Mouse (Mus musculus): ENCODE measurements around the gene Nav2. TPM values are rescaled to one million over a fixed set of nuclear protein-coding genes. Genes with fewer than 3 reads are reported as not detected.

Nav2 gene
- polyA plus RNA-seq, 1 experiment from 2014 or later: 22.5 TPM

GRCm38 (mm10) chr7:49347338-49348272 is 439.1 kb downstream of the Nav2 start:
- no peak overlapping the region for H3K9ac ChIP-seq (replicated peaks; ENCODE audit: low read length)
- no peak for DNase-seq
- H3K4me3 ChIP-seq (replicated peaks; ENCODE audit: low read depth, low read length): no peak overlapping the region
- H3K4me2 ChIP-seq (ENCODE audit: low read length): no peak overlapping the region
- no peak overlapping the region; the same call in 1 of the 2 replicates for H3K27ac ChIP-seq (replicated peaks; ENCODE audit: low read depth, low read length)
- ATAC-seq (ENCODE audit: low FRiP score, low TSS enrichment): no peak
- H3K4me1 ChIP-seq (ENCODE audit: control insufficient read depth, insufficient read depth, low read length): peaks cover 24% of the 10 kb centered on the region
- H3K27me3 ChIP-seq (ENCODE audit: control insufficient read depth, insufficient read depth, low read length): no peaks in the 10 kb centered on the region
- 33% methylated on average over 16 of the region's 16 CpGs for WGBS
- no peaks in the 10 kb centered on the region for H3K9me3 ChIP-seq (ENCODE audit: control insufficient read depth, low read length)
- H3K36me3 ChIP-seq (ENCODE audit: control insufficient read depth, insufficient read depth, low read length): no peaks in the 10 kb centered on the region

- no peak for DNase-seq
- WGBS: 19% methylated on average over 2 of the region's 2 CpGs
- H3K9me3 ChIP-seq (ENCODE audit: control insufficient read depth, low read length): no peaks in the 10 kb centered on the region
- H3K27ac ChIP-seq (replicated peaks; ENCODE audit: low read depth, low read length): no peak overlapping the region
- H3K9ac ChIP-seq (replicated peaks; ENCODE audit: low read length): no peak overlapping the region
- H3K36me3 ChIP-seq (ENCODE audit: control insufficient read depth, insufficient read depth, low read length): no peaks in the 10 kb centered on the region
- H3K4me2 ChIP-seq (ENCODE audit: low read length): no peak overlapping the region
- H3K4me1 ChIP-seq (ENCODE audit: control insufficient read depth, insufficient read depth, low read length): peaks cover 15% of the 10 kb centered on the region; the same call in 1 of the 2 replicates
- ATAC-seq (ENCODE audit: low FRiP score, low TSS enrichment): no peak
- H3K27me3 ChIP-seq (ENCODE audit: control insufficient read depth, insufficient read depth, low read length): no peaks in the 10 kb centered on the region
- H3K4me3 ChIP-seq (replicated peaks; ENCODE audit: low read depth, low read length): no peak overlapping the region
Observed at GRCm38 (mm10) chr7:49348636-49349035, 440.1 kb downstream of the Nav2 start.

DNA sequence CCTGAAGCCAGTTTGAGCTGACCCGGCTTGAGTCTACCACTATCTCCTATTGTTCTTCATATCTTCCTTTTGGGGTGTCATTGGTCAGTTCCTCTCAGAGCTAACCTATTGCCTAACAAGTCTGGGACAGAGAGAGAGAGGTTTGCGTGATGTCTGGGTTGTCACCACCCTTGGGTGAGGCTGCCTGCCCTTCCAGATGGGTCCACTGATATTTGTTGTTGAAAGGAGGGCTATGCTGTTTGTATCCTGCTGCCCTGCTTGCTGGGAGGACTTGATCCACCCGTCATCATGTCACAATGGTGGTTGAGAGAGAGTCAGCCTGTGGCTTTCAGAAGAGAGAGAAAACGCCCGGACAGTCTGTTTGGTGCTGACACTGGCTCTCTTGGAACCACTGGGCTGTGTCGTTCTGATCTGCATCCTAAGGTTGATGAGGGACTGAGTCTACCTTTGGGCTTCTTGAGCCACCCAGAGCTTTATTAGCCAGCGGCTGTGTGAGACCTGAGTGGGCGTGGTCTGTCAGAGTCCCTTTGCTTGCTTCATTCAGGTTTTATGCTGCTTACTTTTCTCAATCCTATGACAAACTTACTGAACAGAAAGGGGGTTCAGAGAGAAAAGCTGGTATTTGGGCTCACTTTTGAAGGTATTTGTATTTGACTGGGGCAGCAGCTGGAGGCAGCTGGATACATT is 441.9 kb downstream of the Nav2 start:
- H3K27ac ChIP-seq (replicated peaks; ENCODE audit: low read depth, low read length): no peak overlapping the region
- H3K4me3 ChIP-seq (replicated peaks; ENCODE audit: low read depth, low read length): no peak overlapping the region
- no peaks in the 10 kb centered on the region for H3K27me3 ChIP-seq (ENCODE audit: control insufficient read depth, insufficient read depth, low read length)
- no peak overlapping the region for H3K9ac ChIP-seq (replicated peaks; ENCODE audit: low read length)
- DNase-seq: no peak
- H3K4me1 ChIP-seq (ENCODE audit: control insufficient read depth, insufficient read depth, low read length): peaks cover 16% of the 10 kb centered on the region; the same call in 1 of the 2 replicates
- no peaks in the 10 kb centered on the region for H3K36me3 ChIP-seq (ENCODE audit: control insufficient read depth, insufficient read depth, low read length)
- H3K9me3 ChIP-seq (ENCODE audit: control insufficient read depth, low read length): no peaks in the 10 kb centered on the region
- no peak for ATAC-seq (ENCODE audit: low FRiP score, low TSS enrichment)
- no peak overlapping the region for H3K4me2 ChIP-seq (ENCODE audit: low read length)
- 77% methylated on average over 8 of the region's 8 CpGs for WGBS

DNA sequence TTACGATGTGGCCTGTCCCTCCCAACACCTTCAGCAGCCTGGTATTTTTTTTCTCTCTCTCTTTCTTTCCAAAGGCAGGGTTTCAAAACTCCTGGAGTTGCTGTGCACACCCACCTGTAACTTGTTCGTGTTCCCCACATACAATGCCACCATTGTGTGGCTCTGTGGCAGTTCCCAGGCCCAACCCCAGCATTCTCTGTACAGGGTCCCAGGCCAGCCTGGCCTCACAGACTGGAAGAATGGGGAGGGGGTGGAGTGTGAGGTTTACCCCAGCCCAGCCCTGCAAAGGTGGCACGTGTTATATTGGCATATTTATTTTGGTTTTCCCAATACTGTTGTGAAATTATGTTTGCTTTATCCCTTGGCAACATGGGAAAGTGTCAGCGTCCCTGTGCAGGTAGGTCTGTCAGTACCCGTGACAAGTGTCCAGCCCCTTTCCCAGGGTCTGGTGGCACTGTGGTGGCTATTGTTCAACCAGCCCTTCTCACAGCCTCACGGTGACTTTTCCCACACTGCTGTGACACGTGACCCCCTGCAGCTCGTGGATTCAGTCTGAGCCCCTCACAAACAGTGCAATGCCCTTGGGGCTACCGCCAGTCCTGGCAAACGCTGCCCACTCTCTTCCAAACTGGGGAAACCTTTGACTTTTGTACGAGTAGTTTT is 443.2 kb downstream of the Nav2 start:
- WGBS: 30% methylated on average over 11 of the region's 11 CpGs
- H3K4me2 ChIP-seq (ENCODE audit: low read length): no peak overlapping the region
- no peak; the same call in 1 of the 2 replicates for ATAC-seq (ENCODE audit: low FRiP score, low TSS enrichment)

GRCm38 (mm10) chr7:49357441-49358165 is 449.1 kb downstream of the Nav2 start:
- Histone ChIP-seq H3K4me1 (ENCODE audit: control insufficient read depth, insufficient read depth, low read length) (peaks cover 10% of the 10 kb centered on the region; the same call in 1 of the 2 replicates), H3K9ac (replicated peaks; ENCODE audit: low read length) (no peak overlapping the region), H3K4me2 (ENCODE audit: low read length) (no peak overlapping the region), H3K27me3 (ENCODE audit: control insufficient read depth, insufficient read depth, low read length) (no peaks in the 10 kb centered on the region), H3K36me3 (ENCODE audit: control insufficient read depth, insufficient read depth, low read length) (no peaks in the 10 kb centered on the region), H3K27ac (replicated peaks; ENCODE audit: low read depth, low read length) (no peak overlapping the region), H3K4me3 (replicated peaks; ENCODE audit: low read depth, low read length) (no peak overlapping the region), H3K9me3 (ENCODE audit: control insufficient read depth, low read length) (no peaks in the 10 kb centered on the region)
- no peak for DNase-seq
- no peak for ATAC-seq (ENCODE audit: low FRiP score, low TSS enrichment)
- WGBS: 82% methylated on average over 18 of the region's 18 CpGs

More for the DNA sequence above, 443.2 kb downstream of the Nav2 start:
- Histone ChIP-seq H3K4me1 (ENCODE audit: control insufficient read depth, insufficient read depth, low read length) (peaks cover 18% of the 10 kb centered on the region; the same call in 1 of the 2 replicates), H3K4me3 (replicated peaks; ENCODE audit: low read depth, low read length) (no peak overlapping the region), H3K36me3 (ENCODE audit: control insufficient read depth, insufficient read depth, low read length) (no peaks in the 10 kb centered on the region), H3K27me3 (ENCODE audit: control insufficient read depth, insufficient read depth, low read length) (no peaks in the 10 kb centered on the region), H3K27ac (replicated peaks; ENCODE audit: low read depth, low read length) (no peak overlapping the region), H3K9me3 (ENCODE audit: control insufficient read depth, low read length) (no peaks in the 10 kb centered on the region), H3K9ac (replicated peaks; ENCODE audit: low read length) (no peak overlapping the region)
- no peak for DNase-seq

DNA sequence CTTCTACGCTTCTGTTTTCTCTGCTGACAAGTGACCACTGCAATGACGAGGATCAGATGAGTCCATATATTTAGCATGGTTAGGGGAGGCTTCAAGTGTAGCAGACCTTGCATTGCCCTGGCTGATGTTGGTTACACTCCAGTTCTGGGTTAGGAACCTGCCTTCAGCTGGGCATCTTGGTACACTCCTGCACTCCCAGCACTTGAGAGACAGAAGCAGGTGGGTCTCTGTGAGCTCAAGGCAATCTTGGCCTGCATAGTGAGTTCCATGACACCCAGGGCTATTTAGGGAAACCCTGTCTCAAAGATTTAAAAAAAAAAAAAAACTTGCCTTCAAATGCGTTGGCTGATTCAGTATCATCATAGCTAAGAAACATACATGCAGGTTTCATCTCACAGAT is 450.6 kb downstream of the Nav2 start:
- Histone ChIP-seq H3K9ac (replicated peaks; ENCODE audit: low read length) (no peak overlapping the region), H3K27ac (replicated peaks; ENCODE audit: low read depth, low read length) (no peak overlapping the region), H3K4me2 (ENCODE audit: low read length) (no peak overlapping the region), H3K4me1 (ENCODE audit: control insufficient read depth, insufficient read depth, low read length) (peaks cover 10% of the 10 kb centered on the region; the same call in 1 of the 2 replicates), H3K9me3 (ENCODE audit: control insufficient read depth, low read length) (no peaks in the 10 kb centered on the region), H3K36me3 (ENCODE audit: control insufficient read depth, insufficient read depth, low read length) (no peaks in the 10 kb centered on the region), H3K4me3 (replicated peaks; ENCODE audit: low read depth, low read length) (no peak overlapping the region), H3K27me3 (ENCODE audit: control insufficient read depth, insufficient read depth, low read length) (no peaks in the 10 kb centered on the region)
- no peak for ATAC-seq (ENCODE audit: low FRiP score, low TSS enrichment)
- DNase-seq: no peak
- WGBS: 93% methylated on average over 3 of the region's 3 CpGs

DNA sequence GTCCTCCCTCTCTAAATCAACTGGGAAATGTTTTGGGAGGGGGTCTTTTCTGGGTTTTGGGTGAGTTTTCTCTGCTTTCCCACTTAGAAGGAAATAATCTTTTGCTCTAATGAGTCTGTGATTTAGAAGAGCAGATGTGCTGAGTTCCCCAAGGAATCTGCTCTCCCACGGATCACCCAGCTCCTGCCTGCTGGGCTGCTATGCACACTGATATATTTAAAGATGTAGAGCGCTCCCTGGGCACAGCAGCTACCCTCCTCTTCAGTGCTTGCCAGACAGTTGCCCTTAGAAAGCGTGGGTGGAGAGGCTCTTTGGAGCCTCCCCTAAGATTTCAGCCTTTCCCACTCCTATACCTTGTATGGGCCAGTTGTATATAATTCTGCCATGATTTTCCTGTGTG is 452.1 kb downstream of the Nav2 start:
- 65% methylated on average over 3 of the region's 3 CpGs for WGBS

More for the DNA sequence above, 452.1 kb downstream of the Nav2 start:
- Histone ChIP-seq H3K4me3 (replicated peaks; ENCODE audit: low read depth, low read length) (no peak overlapping the region), H3K4me1 (ENCODE audit: control insufficient read depth, insufficient read depth, low read length) (peaks cover 8% of the 10 kb centered on the region; the same call in 1 of the 2 replicates), H3K9ac (replicated peaks; ENCODE audit: low read length) (no peak overlapping the region), H3K27ac (replicated peaks; ENCODE audit: low read depth, low read length) (no peak overlapping the region), H3K4me2 (ENCODE audit: low read length) (no peak overlapping the region), H3K36me3 (ENCODE audit: control insufficient read depth, insufficient read depth, low read length) (no peaks in the 10 kb centered on the region), H3K9me3 (ENCODE audit: control insufficient read depth, low read length) (no peaks in the 10 kb centered on the region), H3K27me3 (ENCODE audit: control insufficient read depth, insufficient read depth, low read length) (no peaks in the 10 kb centered on the region)
- DNase-seq: no peak
- no peak for ATAC-seq (ENCODE audit: low FRiP score, low TSS enrichment)
